In genomic region chr11:66674581-66674980, GRCm38 (mm10) we compare ENCODE assay signal across 18 mouse cellular contexts.
A peak's percentile ranks its signal among the peaks of the same experiment; 100 is the strongest.
DNase-seq lines count a peak whose midpoint lies in the region; TF ChIP-seq lines count a peak whose summit lies in the region.
"Had no signal": no experiment of that assay in that cellular context is flagged by ENCODE, and none has a peak within 500 bp of the region (broad histone marks: within the 10 kb centered on the region; RNA-seq: fewer than 3 reads in every experiment).

No protein-coding gene starts in this region.

- TF ChIP-seq CTCF in layer of hippocampus, adult 2 months (conservative IDR thresholded peaks at IDR 0.05): no peak
- no peak for TF ChIP-seq CTCF in left cerebral cortex, adult 2 months (IDR thresholded peaks at IDR 0.05)

- peak; percentile 51 for DNase-seq in left cerebral cortex, adult 11 months (ENCODE audit: low spot score)
- no peak for DNase-seq in left cerebral cortex, postnatal 4 days
- peak; percentile 68 to 86 for DNase-seq in layer of hippocampus, adult 2 months (ENCODE audit: low spot score in 2 of 2)
- DNase-seq in left cerebral cortex, adult 2 months (ENCODE audit: extremely low spot score in 1 of 2, low spot score in 2 of 2): peak; percentile 33 to 34
- DNase-seq in telencephalon, adult 2 months (ENCODE audit: low read depth, low spot score): peak; percentile 92
- no peak for DNase-seq in urinary bladder, postnatal 14 days (ENCODE audit: low spot score)
- no peak for DNase-seq in thymus, postnatal 14 days
- DNase-seq in thymus, postnatal 0 days (ENCODE audit: low spot score): no peak
- DNase-seq: adrenal gland, adult 8-10 months; B cell, adult 2 months; cerebellum, adult 2 months; gastrocnemius, postnatal 14 days; kidney, adult 18-20 months; liver, embryonic 13.5 days; thymus, postnatal 36 days had no signal

- peak overlapping the region; percentile 40 for H3K27ac ChIP-seq in layer of hippocampus, adult 2 months
- no peak overlapping the region for H3K27ac ChIP-seq in left cerebral cortex, adult 2 months
- H3K27ac ChIP-seq: embryonic facial prominence, embryonic 15.5 days; hindbrain, postnatal 0 days; liver, embryonic 13.5 days; neural tube, embryonic 12.5 days had no signal

- H3K4me3 ChIP-seq in layer of hippocampus, adult 2 months: no peak overlapping the region
- no peak overlapping the region for H3K4me3 ChIP-seq in left cerebral cortex, adult 2 months
- H3K4me3 ChIP-seq: embryonic facial prominence, embryonic 15.5 days; liver, embryonic 13.5 days; neural tube, embryonic 12.5 days had no signal

- intact Hi-C loops in left cerebral cortex, postnatal 4 days (cut with DNase I): no loop called here
- intact Hi-C loops in left cerebral cortex, adult 2 months (cut with DNase I): no loop called here

Comparison
In these comparisons a context has a peak if more than half of its experiments do, and no peak if none do; other contexts are left out.
1. DNase-seq: peak in left cerebral cortex, adult 11 months (single experiment), layer of hippocampus, adult 2 months (2 of 2), left cerebral cortex, adult 2 months (2 of 2) and telencephalon, adult 2 months (single experiment); none in left cerebral cortex, postnatal 4 days (single experiment), urinary bladder, postnatal 14 days (single experiment), thymus, postnatal 14 days (single experiment) and thymus, postnatal 0 days (single experiment).